Mouse (Mus musculus): ENCODE measurements around the gene D930048N14Rik.
"Not testable (repeated sequence)": the region's sequence is repeated elsewhere in the genome, so short reads cannot be mapped to it uniquely, and the experiment has no call there.

The D930048N14Rik gene

DNA sequence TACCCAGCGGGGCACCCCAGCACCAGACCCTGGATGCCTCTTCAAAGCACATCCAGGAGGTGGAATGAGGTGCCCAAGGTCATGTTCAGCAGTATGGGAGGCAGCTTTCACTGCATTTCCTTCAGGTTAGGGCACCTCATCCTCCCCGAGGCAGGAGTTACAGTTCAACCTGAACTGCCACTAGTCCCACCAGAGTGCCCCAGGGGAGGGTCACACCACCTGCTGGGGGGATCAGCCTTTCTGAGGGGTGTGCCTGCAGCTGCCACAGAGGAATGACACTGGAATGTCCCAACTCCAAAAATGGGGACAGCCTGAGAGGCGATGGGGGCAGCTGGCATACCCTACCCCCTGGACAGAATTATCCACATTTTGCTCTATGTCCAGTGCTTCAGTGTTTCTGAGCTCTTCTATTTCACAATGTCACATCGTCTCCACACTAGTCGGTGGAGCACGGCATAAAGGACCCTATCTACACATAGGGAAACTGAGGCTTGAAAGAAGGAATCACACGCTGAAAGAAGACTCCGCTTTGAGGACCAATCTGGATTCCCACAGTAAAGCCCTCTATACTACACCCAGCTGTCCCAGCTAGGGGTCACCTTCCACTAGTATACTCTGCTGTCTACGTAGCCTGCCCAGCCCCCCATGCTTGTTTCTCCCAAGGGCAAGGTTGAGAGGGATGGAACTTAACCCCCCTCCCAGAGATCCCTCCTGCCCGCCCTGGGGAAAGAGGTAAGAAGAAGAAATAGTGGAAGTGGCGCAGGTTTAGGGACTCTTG lies 1.5 kb upstream of the D930048N14Rik start:
- ATAC-seq (ENCODE audit: insufficient number of reproducible peaks, low FRiP score, low TSS enrichment), result no peak

DNA sequence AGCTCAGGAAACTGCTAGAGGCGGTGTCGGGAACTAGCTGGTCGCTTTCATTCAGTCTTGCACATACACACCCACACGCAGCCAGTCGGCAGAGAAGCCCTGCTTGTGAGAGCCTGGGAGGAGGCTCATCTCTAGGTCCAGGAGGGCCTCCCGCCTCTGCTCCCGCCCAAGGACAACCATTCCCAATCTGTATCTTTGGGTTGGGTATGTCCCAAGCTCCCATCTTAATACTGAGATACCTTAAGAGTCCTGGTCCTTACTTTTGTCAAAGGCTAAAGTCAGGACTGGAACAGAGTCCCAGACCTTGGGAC lies 910 bp upstream of the D930048N14Rik start:
- ATAC-seq (ENCODE audit: insufficient number of reproducible peaks, low FRiP score, low TSS enrichment), result no peak

DNA sequence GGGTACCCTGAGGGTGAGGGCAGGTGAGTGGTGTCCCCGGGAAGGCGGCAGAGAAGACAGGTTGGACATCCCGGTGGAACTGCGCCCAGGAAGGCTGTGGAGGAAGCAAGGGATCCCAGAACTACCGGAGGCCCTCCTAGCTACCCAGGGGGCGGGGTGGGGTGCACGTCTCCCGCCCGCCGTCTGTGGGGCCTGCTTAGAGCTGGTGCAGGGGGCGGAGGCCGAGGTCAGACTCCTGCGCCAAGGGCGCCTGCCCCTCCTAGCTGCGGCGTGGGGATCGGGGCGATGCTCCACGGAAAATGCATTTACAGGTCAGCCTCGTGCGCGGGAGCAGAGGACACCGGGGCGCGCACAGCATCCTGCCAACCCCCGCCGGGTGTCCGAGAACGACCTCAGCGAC lies 493 bp upstream of the D930048N14Rik start:
- ATAC-seq (ENCODE audit: insufficient number of reproducible peaks, low FRiP score, low TSS enrichment), result no peak

DNA sequence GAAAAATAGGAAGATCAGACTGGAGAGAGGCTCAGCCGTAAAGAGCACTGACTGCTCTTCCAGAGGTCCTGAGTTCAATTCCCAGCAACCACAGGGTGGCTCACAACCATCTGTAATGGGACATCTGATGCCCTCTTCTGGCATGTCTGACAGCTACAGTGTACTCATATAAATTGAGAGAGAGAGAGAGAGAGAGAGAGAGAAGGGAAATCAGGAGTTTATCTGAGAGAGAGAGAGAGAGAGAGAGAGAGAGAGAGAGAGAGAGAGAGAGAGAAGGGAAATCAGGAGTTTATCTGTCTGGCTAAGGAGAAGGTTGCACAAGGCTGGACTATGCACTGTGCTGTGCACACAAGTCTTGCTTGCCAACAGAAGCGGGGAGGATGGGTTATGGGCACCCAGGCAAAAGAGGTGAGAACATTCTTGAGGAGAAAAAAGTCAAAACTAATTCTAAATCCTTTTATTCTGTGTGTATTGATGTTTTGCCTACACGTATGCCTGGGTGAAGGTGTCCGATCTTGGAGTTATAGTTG lies 2.2 kb downstream of the D930048N14Rik start:
- ATAC-seq (ENCODE audit: insufficient number of reproducible peaks, low FRiP score, low TSS enrichment), result no peak

DNA sequence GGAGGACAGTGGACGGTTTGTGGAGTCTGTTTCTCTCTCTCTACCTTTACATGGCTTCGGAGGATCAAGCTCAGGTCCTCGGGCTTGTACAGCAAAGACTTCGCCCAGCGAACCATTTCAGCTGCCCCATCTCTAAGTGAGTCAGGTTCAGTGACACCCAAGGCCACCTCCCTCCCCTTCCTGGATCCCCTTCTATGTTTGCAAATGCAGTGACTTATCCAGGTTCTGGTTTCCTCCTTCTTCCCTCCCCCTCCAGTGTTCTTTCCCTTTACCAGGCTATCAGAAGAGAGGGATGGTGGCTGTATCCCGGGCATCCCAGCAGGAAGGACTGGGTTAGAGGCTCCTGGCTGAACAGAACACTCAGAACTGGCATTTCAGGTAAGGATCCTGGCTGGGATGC lies 3.0 kb downstream of the D930048N14Rik start:
- no peak for ATAC-seq (ENCODE audit: insufficient number of reproducible peaks, low FRiP score, low TSS enrichment)

DNA sequence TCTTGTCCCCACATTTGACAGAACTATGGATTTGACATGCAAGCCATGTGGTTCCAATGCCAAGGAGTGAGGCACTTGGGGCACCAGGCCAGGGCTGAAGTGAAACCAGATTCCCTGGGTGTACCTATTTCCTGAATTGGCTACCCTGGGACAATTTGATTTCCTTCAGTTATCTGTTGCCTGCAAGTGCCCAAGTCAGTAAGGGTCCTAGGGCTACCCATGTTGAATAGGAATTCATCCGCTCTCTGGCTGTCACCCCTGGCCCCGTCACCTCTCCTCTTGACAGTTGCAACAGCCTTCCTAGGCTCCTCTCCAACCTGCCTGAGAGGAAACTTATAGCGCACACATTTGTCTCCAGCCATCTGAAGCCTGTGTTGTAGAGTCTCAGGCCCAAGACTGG lies 4.1 kb downstream of the D930048N14Rik start:
- ATAC-seq (ENCODE audit: insufficient number of reproducible peaks, low FRiP score, low TSS enrichment), result no peak

DNA sequence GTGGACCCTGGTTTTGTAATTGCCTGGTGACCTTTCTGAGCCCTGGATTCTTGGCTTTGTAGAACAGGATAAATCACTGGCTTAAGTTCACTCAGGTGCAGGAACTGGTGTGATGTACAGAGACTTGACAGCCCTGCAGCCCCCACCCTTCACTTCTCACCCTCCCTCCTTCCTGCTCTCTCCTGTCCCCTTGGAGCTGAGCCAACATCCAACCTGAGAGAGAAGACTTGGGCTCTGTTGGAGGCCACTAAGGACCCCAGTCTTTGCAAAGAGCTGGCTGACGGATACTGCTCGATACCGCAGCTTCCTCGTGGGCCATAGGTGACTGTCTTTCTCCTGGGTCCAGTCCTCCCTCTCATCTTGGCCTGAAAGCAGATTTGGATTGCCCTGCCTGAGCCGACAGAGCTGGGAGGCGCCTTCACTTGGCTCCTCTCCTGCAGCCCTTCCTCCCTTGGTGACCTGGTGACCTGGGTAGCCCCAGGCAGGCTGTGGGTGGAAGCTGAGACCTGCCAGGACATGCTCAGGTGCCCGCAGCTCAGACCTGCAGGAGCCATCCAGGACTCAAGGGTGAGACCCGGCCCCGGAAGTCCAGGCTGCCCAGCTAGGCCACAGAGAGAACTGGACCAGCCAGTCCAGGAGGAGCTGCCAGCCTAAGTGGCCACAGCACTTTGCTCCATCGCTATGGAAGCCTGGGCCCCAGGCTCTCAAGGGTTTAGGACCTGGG lies 6.2 kb downstream of the D930048N14Rik start:
- ATAC-seq (ENCODE audit: insufficient number of reproducible peaks, low FRiP score, low TSS enrichment), result no peak

DNA sequence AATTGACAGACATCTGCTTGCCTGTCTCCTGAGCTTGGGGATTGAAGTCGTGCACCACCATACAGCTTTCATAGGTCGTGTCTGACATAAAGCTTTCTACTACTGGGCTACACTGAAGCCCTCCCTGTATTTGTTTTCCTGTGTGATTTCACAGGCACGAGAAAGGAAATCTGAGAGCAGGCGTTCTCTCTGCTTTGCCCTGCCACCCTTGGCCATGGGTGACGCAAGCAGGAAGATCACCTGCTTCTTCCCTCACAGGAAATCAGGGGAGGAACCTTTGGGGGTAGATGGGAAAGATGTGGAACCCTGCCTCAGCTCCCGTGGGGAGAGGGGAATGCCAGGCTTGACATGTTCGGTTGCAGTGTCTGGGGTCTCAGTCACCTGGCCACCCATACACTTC lies 7.5 kb downstream of the D930048N14Rik start:
- no peak for ATAC-seq (ENCODE audit: insufficient number of reproducible peaks, low FRiP score, low TSS enrichment)

DNA sequence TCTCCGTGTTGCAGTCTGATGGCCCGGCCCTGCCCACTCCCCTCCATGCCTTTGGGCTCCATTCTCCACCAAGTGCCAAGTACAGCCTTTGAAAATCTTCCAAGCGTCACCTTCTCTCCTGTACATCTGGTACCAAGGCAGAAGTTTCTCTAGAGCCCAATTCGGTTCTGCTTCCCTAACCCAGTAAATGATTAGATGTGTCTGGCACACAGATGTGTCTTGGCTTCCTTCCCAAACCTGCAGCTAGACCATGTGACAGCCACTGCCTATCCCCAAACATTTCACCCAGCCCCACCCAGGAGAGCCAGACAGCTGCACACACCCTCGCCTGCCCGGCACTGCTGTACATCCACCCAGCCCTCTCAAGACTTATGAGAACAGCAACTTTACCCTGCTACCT lies 8.0 kb downstream of the D930048N14Rik start:
- ATAC-seq (ENCODE audit: insufficient number of reproducible peaks, low FRiP score, low TSS enrichment), result no peak

DNA sequence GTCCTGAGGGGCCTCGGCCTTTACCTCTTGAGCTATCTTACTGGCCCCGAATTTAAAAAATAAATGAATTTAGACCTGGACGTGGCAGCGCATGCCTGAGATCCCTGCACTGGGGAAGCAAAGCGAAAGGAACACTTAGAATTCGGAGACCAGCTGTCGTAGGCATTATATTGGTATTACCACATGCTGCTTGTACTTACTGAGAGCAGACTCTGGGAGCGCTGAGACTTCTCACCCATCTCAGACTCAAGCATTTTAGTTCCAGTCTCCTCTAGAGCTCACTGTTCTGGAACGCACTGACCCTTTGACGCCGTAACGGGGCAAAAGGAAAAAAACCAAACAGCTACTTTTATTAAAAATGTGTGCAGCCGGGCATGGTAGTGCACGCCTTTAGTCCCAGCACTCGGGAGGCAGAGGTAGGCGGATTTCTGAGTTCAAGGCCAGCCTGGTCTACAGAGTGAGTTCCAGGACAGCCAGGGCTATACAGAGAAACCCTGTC lies 11.2 kb downstream of the D930048N14Rik start:
- no peak for ATAC-seq (ENCODE audit: insufficient number of reproducible peaks, low FRiP score, low TSS enrichment)

DNA sequence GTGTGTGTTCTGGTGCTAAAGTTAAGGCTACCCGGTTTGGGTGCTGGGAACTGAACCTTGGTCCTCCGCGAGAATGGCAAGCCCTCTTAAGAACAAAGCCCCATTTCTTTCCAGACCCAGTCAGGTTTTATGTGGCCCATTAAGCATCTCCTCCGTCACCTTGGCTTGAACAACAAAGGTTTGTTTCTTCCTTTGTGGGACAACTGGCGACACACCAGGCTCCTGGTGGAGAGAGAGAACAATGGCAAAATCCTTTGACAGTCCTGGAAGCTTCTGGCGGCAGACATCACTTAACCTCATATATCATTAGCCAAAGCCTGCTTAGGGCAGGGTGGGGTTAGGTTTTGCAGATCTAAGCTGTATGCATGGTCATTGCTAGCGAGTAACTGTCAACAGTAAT lies 11.9 kb downstream of the D930048N14Rik start:
- ATAC-seq (ENCODE audit: insufficient number of reproducible peaks, low FRiP score, low TSS enrichment), result no peak

DNA sequence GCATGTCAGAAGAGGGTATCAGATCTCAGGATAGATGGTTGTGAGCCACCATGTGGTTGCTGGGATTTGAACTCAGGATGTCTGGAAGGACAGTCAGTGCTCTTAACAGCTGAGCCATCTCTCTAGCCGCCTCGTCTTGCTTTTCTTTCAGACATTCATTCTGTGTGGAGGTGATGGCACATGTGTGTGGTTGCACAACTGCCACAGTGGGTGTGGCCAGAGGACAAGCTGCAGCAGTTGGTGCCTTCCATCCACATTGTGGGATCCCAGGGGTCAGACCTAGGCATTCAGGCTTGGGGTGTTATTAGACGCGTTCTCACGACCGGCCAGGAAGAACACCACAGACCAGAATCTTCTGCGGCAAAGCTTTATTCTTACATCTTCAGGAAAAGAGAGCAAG lies 14.0 kb downstream of the D930048N14Rik start:
- not testable (repeated sequence) for ATAC-seq (ENCODE audit: insufficient number of reproducible peaks, low FRiP score, low TSS enrichment)

DNA sequence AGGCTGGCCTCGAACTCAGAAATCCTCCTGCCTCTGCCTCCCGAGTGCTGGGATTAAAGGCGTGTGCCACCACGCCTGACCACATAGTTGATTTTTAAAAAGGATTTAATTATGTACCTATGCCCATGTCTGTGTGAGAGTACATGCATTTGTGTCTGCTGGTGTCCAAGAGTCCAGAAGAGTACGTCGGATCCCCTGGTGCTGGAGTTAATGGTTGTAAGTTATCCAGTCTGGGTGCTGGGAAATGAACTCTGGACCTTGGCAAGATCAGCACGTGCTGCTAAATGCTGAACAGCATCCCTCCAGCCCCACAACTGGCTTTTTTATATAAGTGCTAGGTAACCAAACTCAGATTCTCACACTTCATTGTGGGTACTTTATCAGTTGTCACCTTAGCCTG lies 20.1 kb downstream of the D930048N14Rik start:
- ATAC-seq (ENCODE audit: insufficient number of reproducible peaks, low FRiP score, low TSS enrichment), result no peak

DNA sequence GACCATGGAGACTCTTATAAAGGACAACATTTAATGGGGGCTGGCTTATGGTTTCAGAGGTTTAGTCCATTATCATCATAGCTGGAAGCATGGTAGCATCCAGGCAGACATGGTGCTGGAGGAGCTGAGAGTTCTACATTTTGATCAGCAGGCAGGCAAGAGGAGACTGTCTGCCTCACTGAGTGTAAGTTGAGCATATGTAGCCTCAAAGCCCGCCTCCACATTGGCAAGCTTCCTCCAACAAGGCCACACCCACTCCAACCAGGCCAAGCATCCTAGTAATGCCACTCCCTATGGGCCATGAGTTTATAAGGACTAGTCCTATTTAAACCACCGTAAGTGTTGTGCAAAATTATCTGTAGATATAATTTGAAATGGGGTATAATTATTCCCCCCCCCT lies 20.6 kb downstream of the D930048N14Rik start:
- ATAC-seq (ENCODE audit: insufficient number of reproducible peaks, low FRiP score, low TSS enrichment), result no peak

DNA sequence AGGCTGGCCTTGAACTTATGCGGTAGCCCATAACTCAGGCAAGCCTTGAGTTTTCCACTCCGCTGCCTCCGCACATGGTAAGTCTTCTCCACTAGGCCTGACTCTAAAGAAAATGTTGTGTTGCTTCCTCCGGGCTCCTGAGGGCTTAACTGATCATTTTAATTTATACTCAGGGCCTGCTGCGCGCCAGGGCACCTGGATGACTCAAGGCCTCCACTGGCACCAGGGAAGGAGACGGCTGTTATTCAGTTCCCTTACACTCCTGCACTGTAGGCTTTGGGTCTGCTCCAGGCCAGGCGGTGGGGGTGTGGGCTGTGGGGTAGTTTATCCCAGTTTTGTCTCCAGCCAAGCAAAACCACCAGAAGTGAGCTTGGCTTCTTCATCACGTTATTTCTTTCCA lies 22.5 kb downstream of the D930048N14Rik start:
- ATAC-seq (ENCODE audit: insufficient number of reproducible peaks, low FRiP score, low TSS enrichment), result no peak

DNA sequence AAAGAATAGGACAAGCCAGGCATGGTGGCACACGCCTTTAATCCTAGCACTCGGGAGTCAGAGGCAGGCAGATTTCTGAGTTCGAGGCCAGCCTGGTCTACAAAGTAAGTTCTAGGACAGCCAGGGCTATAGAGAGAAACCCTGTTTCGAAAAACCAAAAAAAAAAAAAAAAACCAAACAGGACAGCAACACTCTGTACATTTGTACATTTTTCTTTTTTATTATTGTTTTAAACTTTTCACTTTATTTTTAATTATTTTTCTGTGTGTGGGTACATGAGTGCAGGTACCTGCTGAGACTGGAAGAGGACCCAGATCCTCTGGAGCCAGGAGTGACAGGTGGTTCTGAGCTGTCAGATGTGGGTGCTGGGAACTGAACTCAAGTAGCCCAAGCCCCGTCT lies 24.6 kb downstream of the D930048N14Rik start:
- ATAC-seq (ENCODE audit: insufficient number of reproducible peaks, low FRiP score, low TSS enrichment), result no peak

DNA sequence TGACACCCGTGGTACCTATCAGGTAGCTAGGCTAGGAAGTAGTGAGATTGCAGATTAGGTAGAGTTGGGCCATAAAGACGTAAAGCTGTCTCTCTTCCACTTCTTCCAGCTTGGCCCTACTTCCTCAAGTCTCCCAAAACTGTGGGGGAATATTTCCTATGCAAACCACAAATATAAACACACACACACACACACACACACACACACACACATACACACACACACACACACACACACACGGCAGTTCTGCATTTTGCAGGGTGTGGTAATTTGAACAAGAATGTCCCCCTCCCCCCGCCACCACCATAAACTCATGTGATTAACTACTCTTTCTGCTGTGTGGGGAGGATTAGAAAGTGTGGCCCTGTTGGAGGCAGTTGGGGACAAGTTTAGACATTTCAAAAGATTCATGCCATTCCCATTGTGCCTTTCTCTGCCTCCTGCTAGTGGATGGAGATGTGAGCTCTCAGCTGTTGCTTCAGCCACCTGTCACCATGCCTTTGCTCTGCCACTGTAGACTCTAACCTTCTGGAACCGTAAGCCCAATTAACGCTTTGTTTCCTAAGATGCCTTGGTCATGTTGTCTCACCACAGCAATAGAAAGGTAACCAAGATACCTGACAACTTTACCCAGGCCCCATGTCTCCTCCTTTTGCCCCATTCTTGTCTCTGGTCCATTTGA lies 27.1 kb downstream of the D930048N14Rik start:
- ATAC-seq (ENCODE audit: insufficient number of reproducible peaks, low FRiP score, low TSS enrichment), result no peak

DNA sequence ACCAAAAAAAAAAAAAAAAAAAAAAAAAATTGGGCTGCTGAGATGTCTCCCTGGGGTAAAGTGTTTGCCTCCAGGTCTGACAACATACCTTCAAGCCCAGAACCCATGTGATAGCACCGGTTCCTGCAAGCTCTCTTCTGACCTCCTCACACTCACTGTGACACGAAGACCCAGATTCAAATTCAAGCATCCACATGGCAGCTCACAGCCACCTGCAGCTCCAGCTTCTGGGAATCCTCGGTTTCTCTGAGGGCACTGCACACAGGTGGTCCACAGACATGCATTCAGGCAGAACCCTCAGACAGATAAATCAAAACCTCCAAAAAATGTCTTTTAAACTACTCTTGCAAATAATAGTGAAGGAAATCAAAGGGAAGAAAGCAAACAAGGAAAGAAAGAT lies 28.7 kb downstream of the D930048N14Rik start:
- ATAC-seq (ENCODE audit: insufficient number of reproducible peaks, low FRiP score, low TSS enrichment), result no peak

DNA sequence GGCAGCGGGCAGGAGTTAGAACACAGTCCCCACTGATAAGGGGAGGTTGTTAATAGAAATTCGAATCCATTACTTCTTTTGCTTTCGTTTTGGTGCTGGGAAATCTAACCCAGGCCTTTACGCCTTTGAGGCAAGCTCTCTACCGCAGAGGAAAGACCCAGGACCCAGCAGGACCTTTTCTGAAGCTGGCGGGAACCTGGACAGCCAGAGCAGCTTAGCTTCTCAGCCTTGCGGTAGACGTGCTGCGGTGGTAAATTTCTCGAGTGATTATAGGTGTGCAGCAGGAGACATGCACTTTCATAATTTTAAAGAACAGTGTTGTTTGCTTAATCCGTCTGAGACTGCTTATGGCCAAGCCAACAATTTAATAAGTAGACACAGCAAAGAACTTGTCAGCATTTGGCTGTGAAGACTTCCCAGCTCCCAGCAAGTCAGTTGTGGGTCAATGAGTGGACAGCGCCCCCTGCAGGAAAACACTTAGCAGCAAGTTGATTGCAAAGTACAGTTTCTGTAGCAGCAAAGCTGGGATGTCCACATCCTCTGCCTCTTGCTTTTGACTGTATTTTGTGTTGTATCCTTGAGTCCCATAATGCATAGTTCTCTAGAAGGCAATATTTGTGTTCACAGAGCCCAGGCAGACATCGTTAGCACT lies 30.7 kb downstream of the D930048N14Rik start:
- ATAC-seq (ENCODE audit: insufficient number of reproducible peaks, low FRiP score, low TSS enrichment), result 0 out of 2 replicates have a peak, but pooled peaks have one; percentile 36

DNA sequence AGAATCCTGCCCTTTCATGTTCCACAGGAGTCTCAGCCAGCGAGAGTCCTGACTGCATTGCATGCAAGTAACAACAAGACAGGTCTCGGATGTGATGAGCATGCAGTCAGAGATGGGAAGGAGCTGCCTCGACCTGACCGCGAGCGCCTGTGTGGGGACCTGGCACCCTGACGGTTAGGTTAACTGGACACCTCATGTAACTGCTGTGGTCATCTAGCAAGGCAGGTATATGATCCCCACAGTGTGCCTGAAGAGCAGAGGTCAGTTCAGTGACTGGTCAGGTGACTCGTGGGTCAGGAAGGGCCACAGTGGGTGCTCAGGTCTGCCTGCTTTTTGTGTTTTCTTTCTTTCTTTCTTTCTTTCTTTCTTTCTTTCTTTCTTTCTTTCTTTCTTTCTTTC lies 31.2 kb downstream of the D930048N14Rik start:
- ATAC-seq (ENCODE audit: insufficient number of reproducible peaks, low FRiP score, low TSS enrichment), result no peak
